Mouse (Mus musculus): ENCODE measurements around the gene Efna2.

DNA sequence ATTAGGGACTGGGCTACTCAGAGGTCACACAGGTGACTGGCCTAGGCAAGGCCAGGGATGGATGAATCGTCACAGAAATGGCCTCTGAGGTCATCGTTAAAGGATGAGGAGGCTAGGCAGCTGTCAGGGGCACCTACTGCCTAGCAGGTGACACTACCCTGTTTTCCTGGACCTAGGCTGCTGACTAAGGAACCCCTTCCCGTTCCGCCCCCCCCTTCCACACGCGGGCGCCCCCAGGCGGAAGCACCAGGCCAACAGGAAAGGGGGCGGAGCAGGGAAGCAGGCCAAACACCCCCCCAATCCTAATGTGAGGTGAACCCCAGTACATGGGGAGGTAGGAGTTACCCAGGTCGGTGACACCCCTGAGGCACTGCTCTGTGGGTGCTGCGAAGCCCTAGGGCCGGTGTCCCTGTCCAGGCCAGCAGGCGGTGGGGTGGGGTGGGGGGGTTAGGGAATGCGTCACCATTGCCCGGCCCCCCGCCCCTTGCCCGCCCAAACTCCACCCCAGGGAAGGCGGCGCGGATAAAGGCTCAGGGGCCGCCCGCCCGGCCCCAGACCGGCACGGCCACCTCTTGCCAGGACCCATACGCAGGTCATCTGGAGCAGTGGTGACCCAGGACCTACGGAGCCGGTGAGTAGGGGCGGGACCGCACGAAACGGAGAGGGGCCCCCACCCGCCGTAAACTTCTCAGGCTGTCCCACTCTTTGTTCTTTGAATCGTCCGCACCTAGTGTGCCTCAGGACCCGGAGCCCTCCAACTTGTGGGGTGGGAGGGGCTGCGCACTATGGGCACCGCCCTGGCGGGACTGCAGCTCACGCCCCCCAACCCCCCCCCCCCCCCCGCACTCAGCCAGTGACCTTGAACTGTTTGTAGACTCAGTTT lies 31.3 kb upstream of the Efna2 start, which contains the start of gene Midn:
- TF ChIP-seq CTCF (IDR thresholded peaks at IDR 0.05; ENCODE audit: low read depth, low read length) (no peak), POLR2A (IDR thresholded peaks at IDR 0.05; ENCODE audit: borderline replicate concordance, low read depth, low read length) (no peak; the same call in 1 of the 2 replicates)
